Mouse (Mus musculus) ES-E14 (cell line): ENCODE results near the gene Fam173b.

Experiments
- CHD2 ChIP-seq: IDR thresholded peaks from 2 replicates; pipeline ENCODE4 v1.6.1; 2014; ENCODE audit warnings: mild to moderate bottlenecking, low read depth, low read length, inconsistent platforms
- HCFC1 ChIP-seq: IDR thresholded peaks from 2 replicates; pipeline ENCODE4 v1.6.1; 2012; ENCODE audit warnings: low read length, inconsistent platforms, borderline replicate concordance; ENCODE audit not compliant: insufficient read depth
- MAFK ChIP-seq: IDR thresholded peaks from 2 replicates; pipeline ENCODE4 v1.6.1; 2014; ENCODE audit warnings: mild to moderate bottlenecking, low read depth, low read length, inconsistent platforms; ENCODE audit not compliant: insufficient read depth
- ZC3H11A ChIP-seq: IDR thresholded peaks from 2 replicates; pipeline ENCODE4 v1.6.1; 2012; ENCODE audit warnings: low read depth, mild to moderate bottlenecking, inconsistent platforms, low read length, borderline replicate concordance
- ZNF384 ChIP-seq: IDR thresholded peaks from 2 replicates; pipeline ENCODE4 v1.6.1; 2012; ENCODE audit warnings: low read depth, low read length, inconsistent platforms

DNA sequence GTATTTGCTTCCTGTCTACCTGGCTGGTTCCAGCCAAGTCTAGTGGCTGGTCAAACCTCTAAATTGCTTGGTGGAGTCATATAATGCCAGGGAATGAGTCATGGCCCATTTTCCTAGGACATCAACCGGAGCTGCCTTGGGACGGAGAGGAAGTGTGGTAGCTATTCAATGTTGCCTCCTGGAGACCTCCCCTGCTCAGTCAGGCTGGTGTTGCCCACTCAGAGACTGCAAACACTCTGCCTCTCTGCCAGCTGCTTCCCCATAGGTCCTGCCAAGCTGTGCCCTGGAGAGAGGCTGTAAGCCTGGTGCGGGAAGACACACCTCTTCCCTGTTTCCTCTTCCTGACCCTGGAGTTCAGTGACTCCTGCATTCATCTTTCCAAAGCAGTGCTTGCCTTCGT, 30.8 kb downstream of the Fam173b start:
- TF ChIP-seq CHD2 (no peak), HCFC1 (no peak), ZC3H11A (no peak), MAFK (no peak), ZNF384 (no peak)
